Mouse (Mus musculus) embryonic fibroblast, embryonic 13.5 days (primary cell): ENCODE results near the gene Dip2a. TPM values are rescaled to one million over a fixed set of nuclear protein-coding genes. Genes with fewer than 3 reads are reported as not detected.

Experiments
- H3K27ac ChIP-seq: 2 replicates; pipeline ENCODE4 v1.5.1; 2012; ENCODE audit warnings: low read length, control low read depth, inconsistent platforms; ENCODE audit not compliant: insufficient read depth
- H3K4me1 ChIP-seq: 2 replicates; pipeline ENCODE4 v1.6.1; 2011; ENCODE audit warnings: low read length; ENCODE audit not compliant: control insufficient read depth, insufficient read depth
- H3K4me3 ChIP-seq: 2 replicates; pipeline ENCODE4 v1.5.1; 2011; ENCODE audit warnings: mild to moderate bottlenecking, control low read depth, low read length; ENCODE audit not compliant: insufficient read depth
- CTCF ChIP-seq: IDR thresholded peaks from 2 replicates; pipeline ENCODE4 v1.5.1; 2011; ENCODE audit warnings: mild to moderate bottlenecking, control low read depth, low read length, moderate library complexity, borderline replicate concordance; ENCODE audit not compliant: insufficient read depth
- POLR2A ChIP-seq: IDR thresholded peaks from 2 replicates; pipeline ENCODE4 v1.6.1; 2011; ENCODE audit warnings: low read depth, mild to moderate bottlenecking, control low read depth, low read length, moderate library complexity
- polyA plus RNA-seq: library from polyadenylated mRNA; stranded (reverse); fragments of >200 nt; gene quantifications from 2 replicates; pipeline ENCODE4 v1.2.4, GENCODE M21; 2011; ENCODE audit warnings: low read depth; ENCODE audit not compliant: missing spikeins, insufficient read length

The Dip2a gene
- polyA plus RNA-seq, 1 experiment = 30.9 TPM

DNA sequence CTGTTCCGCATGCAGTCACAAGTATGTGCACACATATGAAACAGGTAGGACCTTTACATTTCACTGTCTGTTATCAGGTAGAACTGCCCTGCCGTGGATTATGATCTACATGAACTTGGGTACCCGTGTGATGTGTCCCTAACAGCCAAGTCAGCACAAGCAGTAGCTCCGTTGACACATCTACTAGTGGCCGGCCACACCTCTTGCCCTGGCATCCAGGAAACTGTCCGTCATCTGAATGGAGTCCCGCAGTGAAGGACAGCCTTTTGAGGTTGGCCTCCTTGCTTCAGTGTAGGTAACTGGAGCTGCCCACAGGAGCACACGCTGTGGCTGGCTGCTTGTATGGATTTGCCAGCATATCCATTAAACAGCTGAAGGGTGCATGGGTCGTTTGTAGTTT lies 126.9 kb downstream of the Dip2a start:
- Histone ChIP-seq H3K27ac (no peak overlapping the region), H3K4me3 (no peak overlapping the region), H3K4me1 (no peaks in the 10 kb centered on the region)
- TF ChIP-seq POLR2A (no peak), CTCF (no peak)

- TF ChIP-seq POLR2A = no peak
- no peak for TF ChIP-seq CTCF
- H3K27ac ChIP-seq = no peak overlapping the region
- no peak overlapping the region for H3K4me3 ChIP-seq
- no peaks in the 10 kb centered on the region for H3K4me1 ChIP-seq
Observed at GRCm38 (mm10) chr10:76217056-76217455, 128.0 kb downstream of the Dip2a start.

DNA sequence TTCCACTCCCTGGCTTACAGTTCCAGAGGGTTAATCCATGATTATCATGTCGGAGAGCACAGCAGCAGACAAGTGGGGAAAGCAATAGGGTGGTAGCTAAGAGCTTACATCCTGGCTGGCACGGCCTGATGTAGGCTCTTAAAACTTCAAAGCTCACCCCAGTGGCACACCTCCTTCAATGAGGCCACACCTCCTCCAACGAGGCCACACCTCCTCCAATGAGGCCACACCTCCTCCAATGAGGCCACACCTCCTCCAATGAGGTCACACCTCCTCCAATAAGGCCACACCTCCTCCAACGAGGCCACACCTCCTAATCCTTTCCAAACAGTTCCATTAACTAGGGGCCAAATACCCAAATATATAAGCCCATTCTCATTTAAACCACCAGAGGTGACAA lies 130.9 kb downstream of the Dip2a start:
- Histone ChIP-seq H3K4me3 (no peak overlapping the region), H3K4me1 (no peaks in the 10 kb centered on the region), H3K27ac (no peak overlapping the region)
- no peak for TF ChIP-seq POLR2A
- TF ChIP-seq CTCF = no peak

DNA sequence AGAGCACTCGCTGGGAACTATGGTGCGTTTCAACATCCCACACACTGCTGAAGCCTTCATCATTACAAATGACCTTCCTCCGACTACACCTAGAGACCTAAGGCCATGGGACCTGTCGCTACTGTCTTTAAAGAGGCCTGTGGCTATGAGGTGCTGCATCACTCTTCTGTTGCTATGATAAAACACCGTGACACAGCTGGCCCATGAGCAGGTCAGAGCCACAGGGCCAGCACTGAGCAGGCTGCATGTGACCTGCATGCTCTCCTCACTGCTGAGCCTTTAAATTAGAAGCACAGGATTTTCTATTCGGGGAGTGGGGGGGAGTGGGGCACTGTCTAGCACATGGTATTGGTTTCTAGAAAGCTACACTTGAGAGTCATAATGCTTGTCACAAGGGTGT lies 133.0 kb downstream of the Dip2a start:
- H3K4me3 ChIP-seq = no peak overlapping the region

GRCm38 (mm10) chr10:76210806-76211205 lies 134.3 kb downstream of the Dip2a start:
- Histone ChIP-seq H3K27ac (no peak overlapping the region), H3K4me3 (no peak overlapping the region), H3K4me1 (no peaks in the 10 kb centered on the region)
- TF ChIP-seq POLR2A (no peak), CTCF (no peak)

More for the DNA sequence above, 133.0 kb downstream of the Dip2a start:
- Histone ChIP-seq H3K4me1 (no peaks in the 10 kb centered on the region), H3K27ac (no peak overlapping the region)
- TF ChIP-seq POLR2A (no peak), CTCF (no peak)

Other genes starting within 250 kb of the Dip2a start
- gene Slc5a4b, start 234.3 kb downstream of the Dip2a start, polyA plus RNA-seq = not detected in 2 replicates
- gene Slc5a4a, start 197.8 kb downstream of the Dip2a start, polyA plus RNA-seq = not detected in 2 replicates
- 32.2 and 33.9 TPM in 2 replicates for gene Prmt2, start 107.4 kb downstream of the Dip2a start, polyA plus RNA-seq
- gene S100b, start 91.4 kb downstream of the Dip2a start, polyA plus RNA-seq = 0.35 TPM in 1 of 2 replicates, not detected in the other
- 10.1 and 16.2 TPM in 2 replicates for gene AC141477.1, start 95.2 kb upstream of the Dip2a start, polyA plus RNA-seq
- gene Pcnt, start 97.5 kb upstream of the Dip2a start, polyA plus RNA-seq = 13.0 and 15.5 TPM in 2 replicates
- not detected in 2 replicates for gene 2610028H24Rik, start 103.8 kb upstream of the Dip2a start, polyA plus RNA-seq
- 35.0 and 35.4 TPM in 2 replicates for gene Mcm3ap, start 123.6 kb upstream of the Dip2a start, polyA plus RNA-seq
- gene Ybey, start 123.8 kb upstream of the Dip2a start, polyA plus RNA-seq = 1.9 and 2.4 TPM in 2 replicates
- gene Lss, start 186.3 kb upstream of the Dip2a start, polyA plus RNA-seq = 32.8 and 34.0 TPM in 2 replicates
- not detected in 2 replicates for gene Spatc1l, start 217.0 kb upstream of the Dip2a start, polyA plus RNA-seq
- not detected in 2 replicates for gene Ftcd, start 230.4 kb upstream of the Dip2a start, polyA plus RNA-seq